Mouse (Mus musculus) thymus, adult 2 months (tissue): ENCODE measurements around the gene Pkhd1. TPM values are rescaled to one million over a fixed set of nuclear protein-coding genes. Genes with fewer than 3 reads are reported as not detected.

ENCODE experiments used
- DNase-seq: peaks from one replicate; pipeline ENCODE4 v3.0.0; 2021
- H3K27ac ChIP-seq: fragments of 200-500 bp; 2 replicates; pipeline ENCODE4 v1.5.1; 2012; ENCODE audit warnings: low read length, control low read depth; ENCODE audit not compliant: control insufficient read depth, insufficient read depth
- H3K27me3 ChIP-seq: fragments of 200-500 bp; 2 replicates; pipeline ENCODE4 v1.6.1; 2012; ENCODE audit warnings: mild to moderate bottlenecking, low read length, moderate library complexity, mixed read lengths; ENCODE audit not compliant: control insufficient read depth, insufficient read depth
- H3K36me3 ChIP-seq: fragments of 200-500 bp; 2 replicates; pipeline ENCODE4 v1.6.1; 2012; ENCODE audit warnings: mild to moderate bottlenecking, low read length, moderate library complexity; ENCODE audit not compliant: control insufficient read depth, insufficient read depth
- H3K4me1 ChIP-seq: fragments of 200-500 bp; replicated peaks from 2 replicates; pipeline ENCODE4 v1.6.1; 2012; ENCODE audit warnings: low read length; ENCODE audit not compliant: control insufficient read depth, insufficient read depth
- H3K4me3 ChIP-seq: fragments of 200-500 bp; 2 replicates; pipeline ENCODE4 v1.5.1; 2012; ENCODE audit warnings: mild to moderate bottlenecking, low read length, control low read depth, moderate library complexity; ENCODE audit not compliant: control insufficient read depth, insufficient read depth
- CTCF ChIP-seq: fragments of 200-500 bp; IDR thresholded peaks from 2 replicates; pipeline ENCODE4 v1.5.1; 2012; ENCODE audit warnings: mild to moderate bottlenecking, control low read depth, low read length, moderate library complexity, borderline replicate concordance; ENCODE audit not compliant: control insufficient read depth, poor library complexity, insufficient read depth; ENCODE audit errors: extremely low read depth
- POLR2A ChIP-seq: fragments of 200-500 bp; IDR thresholded peaks from 2 replicates; pipeline ENCODE4 v1.6.1; 2012; ENCODE audit warnings: mild to moderate bottlenecking, low read length, control low read depth, moderate library complexity; ENCODE audit not compliant: control insufficient read depth, poor library complexity, insufficient read depth; ENCODE audit errors: extremely low read depth
- WGBS: fragments of 180-500 bp; shearing (Covaris S2); methylation state at CpG from one replicate; pipeline ENCODE4 v1.1.7; 2018; 5-methylcytosine and 5-hydroxymethylcytosine counted together
- polyA plus RNA-seq: library from polyadenylated mRNA; depleted of rRNA; stranded (reverse); fragments of >200 nt; gene quantifications from 2 replicates; pipeline ENCODE4 v1.2.3, GENCODE M21; 2012

The Pkhd1 gene
- polyA plus RNA-seq, 1 experiment = 0.03 TPM

- no peak for TF ChIP-seq CTCF
- no peak for TF ChIP-seq POLR2A
- no peaks in the 10 kb centered on the region for H3K4me1 ChIP-seq
- 90% methylated on average over 12 of the region's 12 CpGs for WGBS
- no peaks in the 10 kb centered on the region for H3K36me3 ChIP-seq
- H3K27me3 ChIP-seq = no peaks in the 10 kb centered on the region
- H3K27ac ChIP-seq = no peak overlapping the region
- H3K4me3 ChIP-seq = no peak overlapping the region
- no peak for DNase-seq
These were observed 189.4 kb downstream of the Pkhd1 start for GRCm38 (mm10) chr1:20428370-20429055.

- Histone ChIP-seq H3K36me3 (no peaks in the 10 kb centered on the region), H3K4me1 (no peaks in the 10 kb centered on the region), H3K27ac (no peak overlapping the region), H3K27me3 (no peaks in the 10 kb centered on the region), H3K4me3 (no peak overlapping the region)
- no peak for DNase-seq
- 73% methylated on average over 5 of the region's 5 CpGs for WGBS
- TF ChIP-seq CTCF (no peak), POLR2A (no peak)
These were observed 208.4 kb downstream of the Pkhd1 start for GRCm38 (mm10) chr1:20409411-20409967.

GRCm38 (mm10) chr1:20398319-20398718 is 219.5 kb downstream of the Pkhd1 start:
- Histone ChIP-seq H3K27ac (no peak overlapping the region), H3K27me3 (no peaks in the 10 kb centered on the region), H3K4me3 (no peak overlapping the region), H3K4me1 (no peaks in the 10 kb centered on the region), H3K36me3 (no peaks in the 10 kb centered on the region)
- no peak for TF ChIP-seq POLR2A
- no peak for TF ChIP-seq CTCF
- DNase-seq = no peak
- WGBS = 63% methylated on average over 4 of the region's 4 CpGs

GRCm38 (mm10) chr1:20364437-20364836 is 253.4 kb downstream of the Pkhd1 start:
- Histone ChIP-seq H3K4me3 (no peak overlapping the region), H3K36me3 (no peaks in the 10 kb centered on the region), H3K27ac (no peak overlapping the region), H3K4me1 (no peaks in the 10 kb centered on the region), H3K27me3 (no peaks in the 10 kb centered on the region)
- WGBS = 82% methylated on average over 1 of the region's 1 CpGs
- no peak for DNase-seq
- TF ChIP-seq CTCF (no peak), POLR2A (no peak)

GRCm38 (mm10) chr1:20344651-20345050 is 273.2 kb downstream of the Pkhd1 start:
- no peak for DNase-seq
- no peaks in the 10 kb centered on the region for H3K36me3 ChIP-seq
- TF ChIP-seq POLR2A (no peak), CTCF (no peak)
- H3K27me3 ChIP-seq = no peaks in the 10 kb centered on the region
- 66% methylated on average over 3 of the region's 3 CpGs for WGBS
- H3K4me3 ChIP-seq = no peak overlapping the region
- H3K4me1 ChIP-seq = no peaks in the 10 kb centered on the region
- H3K27ac ChIP-seq = no peak overlapping the region

GRCm38 (mm10) chr1:20311485-20311884 is 306.4 kb downstream of the Pkhd1 start:
- H3K4me1 ChIP-seq = no peaks in the 10 kb centered on the region
- TF ChIP-seq CTCF (no peak), POLR2A (no peak)
- no peaks in the 10 kb centered on the region for H3K27me3 ChIP-seq
- H3K27ac ChIP-seq = no peak overlapping the region
- WGBS = 7% methylated on average over 2 of the region's 2 CpGs
- no peaks in the 10 kb centered on the region for H3K36me3 ChIP-seq
- no peak for DNase-seq
- no peak overlapping the region for H3K4me3 ChIP-seq

GRCm38 (mm10) chr1:20310925-20311324 is 306.9 kb downstream of the Pkhd1 start:
- DNase-seq = no peak
- TF ChIP-seq POLR2A (no peak), CTCF (no peak)
- Histone ChIP-seq H3K27me3 (no peaks in the 10 kb centered on the region), H3K27ac (no peak overlapping the region), H3K4me3 (no peak overlapping the region), H3K36me3 (no peaks in the 10 kb centered on the region), H3K4me1 (no peaks in the 10 kb centered on the region)
- WGBS = 73% methylated on average over 6 of the region's 6 CpGs
